Mouse (Mus musculus): ENCODE results near the gene Ghdc.

GRCm38 (mm10) chr11:100754693-100755057 is 16.1 kb downstream of the Ghdc start:
- TF ChIP-seq CTCF (IDR thresholded peaks at IDR 0.05; ENCODE audit: control insufficient read depth, insufficient read depth, insufficient read length) (no peak), USF1 (IDR thresholded peaks at IDR 0.05; ENCODE audit: low read depth) (no peak), MYOD1 (IDR thresholded peaks at IDR 0.05; ENCODE audit: control insufficient read depth, insufficient read length, low read depth) (no peak)
